Mouse (Mus musculus) heart, embryonic 13.5 days (tissue): ENCODE results near the gene Bcl7b. TPM values are rescaled to one million over a fixed set of nuclear protein-coding genes. Genes with fewer than 3 reads are reported as not detected.

ENCODE experiments used
- ATAC-seq: fragments of 200-750 bp; cut with Nextera tagmentation; 2 replicates; pipeline ENCODE4 v1.8.0; 2017; ENCODE audit warnings: moderate TSS enrichment; ENCODE audit not compliant: insufficient number of reproducible peaks, low FRiP score, low TSS enrichment; ENCODE audit errors: extremely low read depth
- H3K27ac ChIP-seq: fragments of 300-500 bp; sonication (generic); replicated peaks from 2 replicates; pipeline ENCODE4 v1.5.1; 2015; ENCODE audit warnings: moderate library complexity, mild to moderate bottlenecking, inconsistent platforms
- H3K27me3 ChIP-seq: fragments of 300-500 bp; sonication (generic); replicated peaks from 2 replicates; pipeline ENCODE4 v1.6.1; 2015; ENCODE audit warnings: mild to moderate bottlenecking, inconsistent platforms
- H3K36me3 ChIP-seq: fragments of 300-500 bp; sonication (generic); 2 replicates; pipeline ENCODE4 v1.6.1; 2015; ENCODE audit warnings: mild to moderate bottlenecking, inconsistent platforms
- H3K4me1 ChIP-seq: fragments of 300-500 bp; sonication (generic); 2 replicates; pipeline ENCODE4 v1.6.1; 2015; ENCODE audit warnings: inconsistent platforms
- H3K4me2 ChIP-seq: fragments of 300-500 bp; sonication (generic); 2 replicates; pipeline ENCODE4 v1.6.1; 2015; ENCODE audit warnings: inconsistent platforms, mild to moderate bottlenecking, moderate library complexity
- H3K4me3 ChIP-seq: fragments of 300-500 bp; sonication (generic); 2 replicates; pipeline ENCODE4 v1.5.1; 2015; ENCODE audit warnings: moderate library complexity, mild to moderate bottlenecking, inconsistent platforms
- H3K9ac ChIP-seq: fragments of 300-500 bp; sonication (generic); 2 replicates; pipeline ENCODE4 v1.6.1; 2015; ENCODE audit warnings: inconsistent platforms, mild to moderate bottlenecking, moderate library complexity
- H3K9me3 ChIP-seq: fragments of 300-500 bp; sonication (generic); 2 replicates; pipeline ENCODE4 v1.6.1; 2016; ENCODE audit warnings: inconsistent platforms
- WGBS: fragments of 180-500 bp; shearing (Covaris S2); methylation state at CpG from one replicate; pipeline ENCODE4 v1.1.7; 2015; ENCODE audit warnings: mixed read lengths; 5-methylcytosine and 5-hydroxymethylcytosine counted together
- polyA plus RNA-seq: library from polyadenylated mRNA; unstranded; fragments of >200 nt; fragmentation: Nextera tagmentation; extraction: Ambion mirVana; gene quantifications from 2 replicates; pipeline ENCODE4 v1.2.1, GENCODE M21; 2015

The Bcl7b gene
- polyA plus RNA-seq, 1 experiment from 2014 or later, result 33.7 TPM

DNA sequence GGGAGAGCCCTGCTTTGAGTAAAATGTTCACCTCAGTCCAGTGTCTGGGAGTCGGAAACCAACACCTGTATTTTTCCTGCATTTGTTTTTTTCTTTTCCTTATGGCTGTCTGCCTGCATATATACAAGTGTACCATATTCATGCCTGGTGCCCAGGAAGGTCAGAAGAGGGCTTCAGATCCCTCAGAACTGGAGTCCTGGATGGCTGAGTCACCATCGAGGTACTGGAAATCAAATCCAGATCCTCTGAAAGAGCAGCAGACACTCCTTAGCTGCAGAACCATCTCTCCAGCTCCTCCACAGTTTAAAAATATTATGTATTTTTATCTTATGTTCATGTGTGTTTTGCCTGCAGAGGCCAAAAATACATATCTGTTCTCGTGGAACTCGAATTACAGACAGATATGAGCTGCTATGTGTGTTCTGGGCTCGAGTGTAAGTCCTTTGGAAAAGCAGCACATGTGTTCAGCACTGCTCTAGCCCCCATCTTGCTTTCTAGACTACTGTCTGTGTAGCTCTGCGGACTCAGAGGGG lies 3.7 kb downstream of the Bcl7b start:
- no peak for ATAC-seq
- H3K9ac ChIP-seq, result no peak overlapping the region
- no peak overlapping the region for H3K4me2 ChIP-seq
- H3K27me3 ChIP-seq, result no peaks in the 10 kb centered on the region
- WGBS, result 90% methylated on average over 6 of the region's 6 CpGs
- peaks cover 53% of the 10 kb centered on the region for H3K36me3 ChIP-seq
- no peak overlapping the region for H3K4me3 ChIP-seq
- H3K4me1 ChIP-seq, result peaks cover 16% of the 10 kb centered on the region
- H3K27ac ChIP-seq, result no peak overlapping the region
- no peaks in the 10 kb centered on the region for H3K9me3 ChIP-seq

GRCm38 (mm10) chr5:135172986-135173385 lies 4.9 kb downstream of the Bcl7b start:
- Histone ChIP-seq H3K4me2 (no peak overlapping the region), H3K9me3 (no peaks in the 10 kb centered on the region), H3K27me3 (no peaks in the 10 kb centered on the region), H3K36me3 (peaks cover 65% of the 10 kb centered on the region), H3K9ac (no peak overlapping the region), H3K4me3 (no peak overlapping the region), H3K4me1 (peaks cover 16% of the 10 kb centered on the region), H3K27ac (no peak overlapping the region)
- 83% methylated on average over 5 of the region's 5 CpGs for WGBS
- no peak for ATAC-seq

GRCm38 (mm10) chr5:135175086-135175485 lies 7.0 kb downstream of the Bcl7b start:
- H3K27me3 ChIP-seq, result no peaks in the 10 kb centered on the region
- no peak overlapping the region for H3K4me2 ChIP-seq
- H3K4me3 ChIP-seq, result no peak overlapping the region
- no peak overlapping the region for H3K9ac ChIP-seq
- peaks cover 6% of the 10 kb centered on the region for H3K4me1 ChIP-seq
- H3K27ac ChIP-seq, result no peak overlapping the region
- peaks cover 86% of the 10 kb centered on the region for H3K36me3 ChIP-seq
- no peak for ATAC-seq
- H3K9me3 ChIP-seq, result no peaks in the 10 kb centered on the region

- Histone ChIP-seq H3K4me3 (no peak overlapping the region), H3K27me3 (no peaks in the 10 kb centered on the region), H3K4me1 (no peaks in the 10 kb centered on the region), H3K36me3 (peaks cover 89% of the 10 kb centered on the region), H3K27ac (peak overlapping the region; percentile 39; the same call in 1 of the 2 replicates), H3K9me3 (no peaks in the 10 kb centered on the region), H3K9ac (no peak overlapping the region), H3K4me2 (no peak overlapping the region)
- no peak for ATAC-seq
- 78% methylated on average over 3 of the region's 3 CpGs for WGBS
Observed at GRCm38 (mm10) chr5:135178523-135178922, 10.4 kb downstream of the Bcl7b start.

- Histone ChIP-seq H3K9me3 (no peaks in the 10 kb centered on the region), H3K36me3 (peaks cover 84% of the 10 kb centered on the region), H3K9ac (no peak overlapping the region), H3K4me1 (no peaks in the 10 kb centered on the region), H3K4me2 (no peak overlapping the region), H3K27ac (0 out of 2 replicates have a peak overlapping the region, but pooled peaks have one; percentile 39), H3K27me3 (no peaks in the 10 kb centered on the region), H3K4me3 (no peak overlapping the region)
- 92% methylated on average over 4 of the region's 4 CpGs for WGBS
- ATAC-seq, result no peak
Observed at GRCm38 (mm10) chr5:135178996-135179395, 10.9 kb downstream of the Bcl7b start.

- Histone ChIP-seq H3K27me3 (no peaks in the 10 kb centered on the region), H3K9me3 (no peaks in the 10 kb centered on the region), H3K4me1 (no peaks in the 10 kb centered on the region), H3K9ac (no peak overlapping the region), H3K27ac (no peak overlapping the region), H3K4me2 (no peak overlapping the region), H3K36me3 (peaks cover 78% of the 10 kb centered on the region), H3K4me3 (no peak overlapping the region)
- ATAC-seq, result no peak
- WGBS, result 85% methylated on average over 7 of the region's 7 CpGs
Observed at GRCm38 (mm10) chr5:135179616-135180015, 11.5 kb downstream of the Bcl7b start.

DNA sequence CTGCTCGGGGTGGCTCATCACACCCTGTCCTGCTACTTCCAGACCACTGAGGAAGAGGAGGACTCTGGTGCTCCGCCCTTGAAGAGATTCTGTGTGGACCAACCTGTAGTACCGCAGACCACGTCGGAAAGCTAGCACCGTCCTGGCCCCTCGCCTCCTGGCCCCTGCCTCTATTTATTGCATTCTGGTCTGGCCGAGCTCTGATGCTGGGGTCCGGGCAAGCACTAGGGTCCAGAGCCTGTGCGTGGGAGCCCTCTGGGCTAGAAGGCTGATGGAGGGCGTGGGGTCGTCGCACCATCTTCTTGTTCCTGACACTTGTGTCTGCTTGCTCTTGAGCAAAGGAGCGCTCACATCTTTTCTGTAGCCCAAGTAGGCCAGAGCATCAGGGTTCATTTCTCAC lies 12.7 kb downstream of the Bcl7b start:
- H3K9me3 ChIP-seq, result no peaks in the 10 kb centered on the region
- H3K36me3 ChIP-seq, result peaks cover 68% of the 10 kb centered on the region
- no peak overlapping the region for H3K27ac ChIP-seq
- H3K4me2 ChIP-seq, result no peak overlapping the region
- ATAC-seq, result no peak
- H3K27me3 ChIP-seq, result no peaks in the 10 kb centered on the region
- 92% methylated on average over 14 of the region's 14 CpGs for WGBS
- no peak overlapping the region for H3K9ac ChIP-seq
- H3K4me3 ChIP-seq, result no peak overlapping the region
- peaks cover 3% of the 10 kb centered on the region; the same call in 1 of the 2 replicates for H3K4me1 ChIP-seq

DNA sequence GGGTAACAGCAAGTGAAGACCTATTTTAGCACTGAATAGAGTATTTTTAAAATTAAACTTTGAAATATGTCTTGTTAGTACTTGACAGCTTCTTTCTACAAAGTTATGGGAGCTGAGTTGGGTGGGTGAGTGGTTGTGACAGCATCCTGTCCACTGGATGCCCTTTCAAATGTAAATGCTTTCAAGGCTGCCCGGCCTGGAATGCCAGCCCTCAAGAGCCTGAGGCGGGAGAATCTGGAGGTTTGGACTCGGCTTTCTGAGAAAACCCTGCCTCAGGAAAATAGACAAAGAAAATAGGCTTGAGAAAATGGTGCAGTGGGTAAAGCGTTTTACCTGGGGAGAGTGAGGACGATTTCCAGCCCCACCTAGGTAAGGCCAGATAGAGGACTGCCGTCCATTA lies 13.7 kb downstream of the Bcl7b start:
- H3K4me1 ChIP-seq, result peaks cover 9% of the 10 kb centered on the region
- no peak overlapping the region for H3K4me2 ChIP-seq
- no peak overlapping the region for H3K9ac ChIP-seq
- H3K4me3 ChIP-seq, result no peak overlapping the region
- no peak for ATAC-seq
- H3K27me3 ChIP-seq, result no peaks in the 10 kb centered on the region
- H3K27ac ChIP-seq, result no peak overlapping the region
- no peaks in the 10 kb centered on the region for H3K9me3 ChIP-seq
- WGBS, result 77% methylated on average over 6 of the region's 6 CpGs
- peaks cover 63% of the 10 kb centered on the region for H3K36me3 ChIP-seq

DNA sequence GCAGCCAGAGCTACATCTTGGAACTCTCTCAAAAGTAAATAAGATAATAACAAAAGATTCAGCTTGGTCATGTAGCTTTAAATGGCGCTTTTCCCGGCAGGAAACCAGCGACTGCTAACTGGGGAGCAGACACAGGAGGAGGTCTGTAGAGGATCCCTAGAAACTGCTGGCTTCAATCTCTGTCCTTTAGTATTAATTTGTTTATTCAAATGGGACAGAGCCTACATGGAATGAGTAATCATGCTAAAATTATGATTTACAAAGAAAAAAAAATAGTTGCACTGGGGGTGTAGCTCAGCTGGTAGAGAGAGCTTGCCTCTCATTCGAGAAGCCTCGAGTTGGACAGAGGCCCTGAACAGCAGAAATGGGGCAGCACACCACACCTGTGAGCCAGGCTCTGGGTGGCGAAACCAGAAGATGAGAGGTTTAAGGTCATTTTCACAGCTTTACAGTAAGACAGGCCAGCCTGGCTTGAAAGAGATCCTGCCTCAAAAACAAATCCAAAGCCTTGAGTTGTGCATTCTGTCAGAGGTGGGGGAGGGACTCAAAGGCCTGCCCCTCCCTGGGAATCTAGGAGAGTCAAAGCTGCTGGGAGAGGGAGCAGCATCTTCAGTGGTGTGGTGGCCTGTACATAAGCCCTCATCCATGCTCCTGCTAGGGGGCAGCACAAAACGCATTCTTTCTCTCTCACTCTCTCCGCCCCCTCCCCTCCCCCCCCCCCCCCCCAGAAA lies 15.2 kb downstream of the Bcl7b start:
- peaks cover 48% of the 10 kb centered on the region for H3K36me3 ChIP-seq
- H3K27ac ChIP-seq, result peak overlapping the region; percentile 54
- ATAC-seq, result no peak
- H3K4me3 ChIP-seq, result no peak overlapping the region
- no peaks in the 10 kb centered on the region for H3K27me3 ChIP-seq
- peaks cover 9% of the 10 kb centered on the region for H3K4me1 ChIP-seq
- H3K4me2 ChIP-seq, result no peak overlapping the region
- WGBS, result 57% methylated on average over 8 of the region's 8 CpGs
- H3K9ac ChIP-seq, result peak overlapping the region; percentile 14; the same call in 1 of the 2 replicates
- H3K9me3 ChIP-seq, result no peaks in the 10 kb centered on the region

GRCm38 (mm10) chr5:135185016-135185415 lies 16.9 kb downstream of the Bcl7b start:
- no peak overlapping the region for H3K4me2 ChIP-seq
- no peak for ATAC-seq
- H3K9ac ChIP-seq, result no peak overlapping the region
- H3K27me3 ChIP-seq, result no peaks in the 10 kb centered on the region
- peaks cover 38% of the 10 kb centered on the region for H3K36me3 ChIP-seq
- 92% methylated on average over 3 of the region's 3 CpGs for WGBS
- H3K9me3 ChIP-seq, result no peaks in the 10 kb centered on the region
- H3K27ac ChIP-seq, result no peak overlapping the region
- H3K4me1 ChIP-seq, result peaks cover 26% of the 10 kb centered on the region
- H3K4me3 ChIP-seq, result no peak overlapping the region

GRCm38 (mm10) chr5:135185596-135185995 lies 17.5 kb downstream of the Bcl7b start:
- no peak overlapping the region for H3K4me3 ChIP-seq
- H3K4me1 ChIP-seq, result peaks cover 31% of the 10 kb centered on the region
- no peak overlapping the region for H3K4me2 ChIP-seq
- H3K9ac ChIP-seq, result no peak overlapping the region
- peaks cover 37% of the 10 kb centered on the region for H3K36me3 ChIP-seq
- H3K27ac ChIP-seq, result no peak overlapping the region
- ATAC-seq, result no peak
- 36% methylated on average over 3 of the region's 3 CpGs for WGBS
- H3K9me3 ChIP-seq, result no peaks in the 10 kb centered on the region
- no peaks in the 10 kb centered on the region for H3K27me3 ChIP-seq

GRCm38 (mm10) chr5:135186231-135186620 lies 18.1 kb downstream of the Bcl7b start:
- ATAC-seq, result no peak
- Histone ChIP-seq H3K9me3 (no peaks in the 10 kb centered on the region), H3K27ac (peak overlapping the region; percentile 96), H3K4me3 (peak overlapping the region; percentile 89), H3K36me3 (peaks cover 36% of the 10 kb centered on the region), H3K4me2 (peak overlapping the region; percentile 84), H3K27me3 (no peaks in the 10 kb centered on the region), H3K9ac (peak overlapping the region; percentile 97), H3K4me1 (peaks cover 33% of the 10 kb centered on the region)
- 24% methylated on average over 10 of the region's 10 CpGs for WGBS
